Mouse (Mus musculus) erythroid progenitor cell, adult 5-6 weeks (primary cell): ENCODE data around the gene Miga2. TPM values are rescaled to one million over a fixed set of nuclear protein-coding genes. Genes with fewer than 3 reads are reported as not detected.
A peak's percentile ranks its signal among the peaks of the same experiment; 100 is the strongest.

ENCODE experiments used
- ATAC-seq: replicated peaks from 2 replicates; pipeline ENCODE4 v1.8.0; 2016; ENCODE audit warnings: moderate number of reproducible peaks, mild to moderate bottlenecking, moderate TSS enrichment, inconsistent platforms; ENCODE audit not compliant: poor library complexity, low FRiP score, severe bottlenecking
- total RNA-seq, 2 experiments: library from RNA; stranded (forward) in 1 of 2; stranded (reverse) in 1 of 2; fragments of 150-400 nt in 1 of 2; fragments of 186-747, 209-891 nt in 1 of 2; gene quantifications; 2 replicates each; pipeline versions ENCODE4 v1.2.3 to v1.2.4; 2015 to 2017; ENCODE audit warnings: low replicate concordance in 2 of 2

The Miga2 gene
- total RNA-seq, 2 experiments from 2014 or later = 3.8 to 12.4 TPM

DNA sequence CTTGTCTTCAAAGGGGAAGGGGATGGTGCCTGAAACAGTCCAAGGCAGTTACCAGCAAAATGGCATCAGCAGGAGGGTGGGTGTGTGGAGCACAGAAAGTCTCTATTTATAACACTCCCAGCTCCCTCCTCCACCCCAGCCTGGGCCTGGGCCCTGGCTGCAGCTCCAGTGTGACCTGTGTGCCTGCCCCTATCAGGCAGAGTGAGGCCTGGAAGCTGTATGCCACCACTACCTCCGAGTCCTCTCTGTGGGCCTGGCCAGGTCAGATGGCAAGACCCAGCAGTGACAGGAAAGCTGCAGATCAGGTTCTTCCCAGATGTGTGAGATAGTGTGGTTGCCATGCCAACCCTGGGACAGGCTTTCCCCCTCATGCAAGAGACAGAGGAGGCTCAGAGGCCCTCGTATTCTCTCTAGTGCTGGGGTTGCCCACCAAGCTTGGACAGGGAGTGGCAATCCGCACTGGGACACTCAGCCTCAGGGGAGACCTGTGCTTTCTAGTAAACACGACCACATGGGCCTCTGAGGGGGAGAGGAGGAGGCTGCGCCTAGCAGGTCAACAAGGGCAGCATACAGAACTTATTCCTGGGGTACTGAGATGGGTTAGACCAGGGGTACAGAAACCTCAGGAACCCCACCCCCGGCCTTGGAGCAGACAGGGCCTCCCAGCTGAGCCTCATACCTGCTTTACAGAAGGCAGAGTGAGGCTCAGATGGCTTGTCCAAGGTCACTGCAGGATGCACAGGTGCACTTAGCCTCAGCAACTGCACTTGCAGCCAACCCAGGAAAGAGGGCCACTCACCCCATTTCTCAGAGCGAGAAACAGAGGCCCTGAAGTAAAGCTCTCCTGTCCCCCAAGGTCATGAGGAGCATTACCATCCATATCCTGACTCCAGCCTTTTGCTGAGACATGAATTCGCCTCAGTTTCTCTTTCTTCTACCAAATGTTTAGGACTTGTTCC lies 6.2 kb upstream of the Miga2 start:
- no peak for ATAC-seq

GRCm38 (mm10) chr2:30358533-30359531 lies 5.2 kb upstream of the Miga2 start, which contains the start of gene Sh3glb2:
TSS of gene Sh3glb2 (minus strand) at chr2:30359337.
- ATAC-seq = peak; percentile 56

DNA sequence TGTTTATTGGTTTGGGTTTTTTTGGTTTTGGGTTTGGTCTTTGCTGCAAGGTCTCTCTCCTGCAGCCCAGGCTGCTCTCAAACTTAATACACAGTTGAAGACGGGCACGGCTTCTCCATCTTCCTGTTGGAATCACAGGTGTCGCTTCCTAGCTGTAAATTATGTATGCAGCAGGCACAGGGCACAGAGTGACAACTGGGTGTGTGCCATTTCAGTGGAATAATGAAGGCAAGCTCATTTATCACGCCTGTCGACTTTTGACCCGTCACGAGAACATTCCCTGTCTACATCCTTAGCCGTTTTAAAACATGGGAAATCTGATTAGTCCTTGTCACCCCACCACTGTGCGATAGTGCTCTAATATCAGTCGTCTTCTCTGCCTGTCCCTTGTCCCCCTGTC lies 3.4 kb upstream of the Miga2 start:
- no peak for ATAC-seq

DNA sequence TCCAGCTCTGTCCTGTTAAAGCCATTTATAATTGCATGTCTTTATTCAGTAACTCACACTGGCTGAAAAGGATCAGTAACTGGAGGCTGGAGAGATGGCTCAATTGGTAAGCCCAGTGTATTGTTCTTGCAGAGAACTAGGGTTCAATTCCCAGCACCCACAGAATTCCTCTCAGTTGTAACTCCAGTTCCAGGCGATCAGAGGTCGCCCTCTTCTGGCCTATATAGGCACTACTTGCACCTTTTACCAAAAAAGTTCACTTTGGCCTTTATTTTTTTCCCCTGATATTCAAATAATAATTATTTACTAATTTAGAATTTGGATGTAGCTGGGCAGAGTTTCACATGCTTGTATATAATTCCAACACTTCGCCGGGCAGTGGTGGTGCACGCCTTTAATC lies 1.2 kb upstream of the Miga2 start:
- ATAC-seq = no peak

DNA sequence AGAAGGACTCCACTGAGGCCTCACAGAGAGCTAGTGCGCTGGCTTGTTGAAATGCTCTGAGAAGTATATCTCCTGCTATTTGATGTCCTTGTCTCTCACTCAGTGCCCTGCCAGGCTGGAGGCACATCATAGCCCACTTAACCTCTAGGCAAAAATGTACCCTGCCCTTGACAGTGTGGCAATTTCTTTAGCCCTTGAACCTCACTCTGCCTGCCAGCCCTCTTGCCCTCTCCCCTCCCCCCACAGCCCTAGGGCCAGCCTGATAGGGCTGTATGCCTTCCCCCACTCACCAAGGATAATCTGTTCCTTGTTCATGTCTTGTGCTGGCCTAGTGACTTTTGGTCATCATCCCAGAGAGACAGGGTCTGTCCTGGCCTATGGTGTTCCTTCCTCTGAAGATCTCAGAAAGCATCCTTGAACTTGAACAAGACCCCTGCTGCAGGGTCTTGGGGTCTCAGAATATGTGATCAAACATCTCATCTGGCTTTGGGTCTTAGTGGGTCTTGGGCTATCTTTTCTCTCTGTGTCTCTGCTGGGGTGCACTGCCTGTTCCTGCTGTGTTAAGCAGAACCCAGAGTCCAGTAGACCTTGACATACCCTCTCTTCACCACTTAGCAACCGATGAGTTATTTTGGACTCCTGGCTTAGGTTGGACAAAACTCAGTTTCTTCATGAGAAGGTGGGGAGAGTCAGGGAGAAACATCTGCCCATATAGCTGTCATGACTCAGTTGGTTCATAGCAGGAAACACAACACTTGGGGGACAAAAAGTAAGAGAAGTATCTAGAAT lies 1.4 kb downstream of the Miga2 start:
- ATAC-seq = no peak

GRCm38 (mm10) chr2:30366203-30366602 lies 2.2 kb downstream of the Miga2 start:
- ATAC-seq = no peak

- no peak for ATAC-seq
Observed at GRCm38 (mm10) chr2:30371544-30371943, 7.5 kb downstream of the Miga2 start.

DNA sequence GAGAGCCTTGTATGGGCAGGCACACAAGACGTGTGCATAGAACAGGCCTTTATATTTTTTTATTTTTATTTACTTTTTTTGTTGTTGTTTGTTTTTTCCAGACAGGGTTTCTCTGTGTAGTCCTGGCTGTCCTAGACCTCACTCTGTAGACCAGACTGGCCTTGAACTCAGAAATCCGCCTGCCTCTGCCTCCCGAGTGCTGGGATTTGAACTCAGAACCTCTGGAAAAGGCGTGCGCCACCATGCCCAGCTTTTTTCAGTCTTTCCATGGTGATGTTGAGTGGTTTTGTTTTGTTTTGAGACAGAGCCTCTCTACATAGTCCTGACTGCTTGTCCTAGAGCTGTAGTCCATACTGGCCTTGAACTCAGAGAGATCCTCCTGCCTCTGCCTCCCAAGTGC lies 8.7 kb downstream of the Miga2 start:
- ATAC-seq = no peak

- no peak for ATAC-seq
Observed at GRCm38 (mm10) chr2:30375893-30376292, 11.9 kb downstream of the Miga2 start.

GRCm38 (mm10) chr2:30377721-30378120 lies 13.7 kb downstream of the Miga2 start:
- no peak for ATAC-seq

- ATAC-seq = no peak
Observed at GRCm38 (mm10) chr2:30379307-30379706, 15.3 kb downstream of the Miga2 start.

DNA sequence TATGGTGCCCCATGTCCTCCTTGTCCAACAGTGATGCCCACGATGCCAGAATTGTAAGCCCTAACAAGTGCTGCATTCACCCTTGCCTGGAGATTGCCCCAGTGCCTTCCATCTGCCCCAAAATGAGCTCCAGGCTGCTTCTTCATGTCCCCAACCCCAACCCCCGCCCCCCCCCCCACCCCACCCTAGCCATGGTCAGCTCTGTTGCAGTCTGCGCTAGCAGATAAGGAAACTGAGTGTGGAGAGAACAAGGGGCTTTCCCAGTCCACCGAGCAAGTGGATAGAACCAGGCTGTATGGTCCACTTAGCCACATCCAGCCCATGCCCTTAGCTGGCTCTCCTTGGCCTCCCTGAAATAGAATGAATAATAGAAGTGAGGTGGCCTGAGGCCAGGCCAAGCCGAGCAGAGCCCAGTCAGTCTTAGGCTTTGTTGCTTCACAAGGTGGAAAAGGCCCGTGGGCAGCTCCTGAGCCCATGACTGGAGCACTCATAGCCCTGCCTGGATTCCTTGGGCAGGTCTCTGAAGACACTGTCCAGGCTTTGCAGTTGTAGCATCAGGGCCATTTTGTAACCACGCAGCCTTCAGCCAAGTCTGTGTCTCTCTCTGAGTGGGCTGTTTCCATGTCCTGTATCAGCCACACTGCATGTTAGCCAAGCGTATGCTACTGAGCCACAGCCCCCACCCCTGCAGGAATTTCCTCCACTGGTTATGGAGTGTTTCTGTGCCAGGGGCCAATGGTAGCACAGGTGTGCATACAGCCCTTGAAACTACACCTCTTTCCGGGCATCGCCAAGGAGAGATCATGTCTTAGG lies 16.7 kb downstream of the Miga2 start:
- ATAC-seq = no peak

GRCm38 (mm10) chr2:30381377-30381725 lies 17.3 kb downstream of the Miga2 start:
- peak; percentile 68 for ATAC-seq

DNA sequence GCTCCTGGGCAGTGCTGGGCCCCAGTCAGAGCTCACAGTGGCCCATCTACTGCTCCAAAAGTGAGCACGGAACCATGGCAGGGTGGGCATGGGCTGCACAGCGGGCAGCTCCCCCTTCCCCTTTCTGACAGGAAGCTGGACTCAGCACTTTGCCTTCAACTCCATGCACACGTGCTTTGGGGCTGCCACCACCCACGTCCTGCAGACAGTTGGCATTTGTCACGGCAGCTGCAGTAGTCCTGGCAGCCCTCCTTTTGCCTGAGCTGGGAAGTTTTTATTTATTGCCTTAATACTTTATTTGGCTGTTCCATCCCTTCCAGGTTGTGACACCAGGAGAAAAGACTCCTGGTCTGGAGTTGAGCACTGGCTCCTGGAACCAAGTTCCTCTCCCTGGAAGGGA lies 20.8 kb downstream of the Miga2 start:
- ATAC-seq = no peak

GRCm38 (mm10) chr2:30385591-30385990 lies 21.6 kb downstream of the Miga2 start:
- ATAC-seq = no peak

GRCm38 (mm10) chr2:30386913-30387312 lies 22.9 kb downstream of the Miga2 start:
- ATAC-seq = no peak

GRCm38 (mm10) chr2:30389000-30389399 lies 25.0 kb downstream of the Miga2 start:
- ATAC-seq = no peak

- peak; percentile 93 for ATAC-seq
Observed at GRCm38 (mm10) chr2:30392114-30392576, 28.1 kb downstream of the Miga2 start, which contains the start of gene Dolpp1. TSS of gene Dolpp1 (plus strand) at chr2:30392254.
